Mouse (Mus musculus) small intestine, adult 2 months (tissue): ENCODE results near the gene Nt5dc1.

Experiments
- CTCF ChIP-seq: fragments of 200-500 bp; IDR thresholded peaks from 2 replicates; pipeline ENCODE4 v1.5.1; 2012; ENCODE audit warnings: low read depth, mild to moderate bottlenecking, control low read depth, inconsistent platforms, low read length, moderate library complexity, mixed read lengths; ENCODE audit not compliant: insufficient replicate concordance, insufficient read length; ENCODE audit errors: extremely low read depth
- POLR2A ChIP-seq: fragments of 200-500 bp; IDR thresholded peaks from 2 replicates; pipeline ENCODE4 v1.6.1; 2012; ENCODE audit warnings: low read depth, mild to moderate bottlenecking, control low read depth, inconsistent platforms, low read length, moderate library complexity

GRCm38 (mm10) chr10:34352166-34352565 is 66.2 kb downstream of the Nt5dc1 start:
- TF ChIP-seq POLR2A (no peak), CTCF (no peak)
